Mouse (Mus musculus) CH12.LX (cell line): ENCODE measurements around the gene Cyp4x1.

Source experiments
- CTCF ChIP-seq, 2 experiments: IDR thresholded peaks in 1 of 2; conservative IDR thresholded peaks in 1 of 2; 2 replicates each; pipeline ENCODE4 v1.5.1; 2011 to 2012; ENCODE audit warnings: low read depth in 2 of 2, low read length in 2 of 2, improper control_type of control experiment in 1 of 2, inconsistent platforms in 1 of 2, mild to moderate bottlenecking in 1 of 2, moderate library complexity in 1 of 2
- IRF4 ChIP-seq: IDR thresholded peaks from 2 replicates; pipeline ENCODE4 v1.6.1; 2014; ENCODE audit warnings: low read depth, mild to moderate bottlenecking, inconsistent platforms, low read length, improper control_type of control experiment
- MAX ChIP-seq: IDR thresholded peaks from 2 replicates; pipeline ENCODE4 v1.6.1; 2011; ENCODE audit warnings: low read length, improper control_type of control experiment

GRCm38 (mm10) chr4:115133085-115133484 lies 996 bp downstream of the Cyp4x1 start:
- no peak for TF ChIP-seq CTCF (conservative IDR thresholded peaks at IDR 0.05 in 1 of 2, IDR thresholded peaks at IDR 0.05 in 1 of 2; ENCODE audit: low read depth in 2 of 2, low read length in 2 of 2)
- no peak for TF ChIP-seq IRF4
- no peak for TF ChIP-seq MAX
